Mouse (Mus musculus): ENCODE data around the gene Traf3ip3.

Traf3ip3 gene

DNA sequence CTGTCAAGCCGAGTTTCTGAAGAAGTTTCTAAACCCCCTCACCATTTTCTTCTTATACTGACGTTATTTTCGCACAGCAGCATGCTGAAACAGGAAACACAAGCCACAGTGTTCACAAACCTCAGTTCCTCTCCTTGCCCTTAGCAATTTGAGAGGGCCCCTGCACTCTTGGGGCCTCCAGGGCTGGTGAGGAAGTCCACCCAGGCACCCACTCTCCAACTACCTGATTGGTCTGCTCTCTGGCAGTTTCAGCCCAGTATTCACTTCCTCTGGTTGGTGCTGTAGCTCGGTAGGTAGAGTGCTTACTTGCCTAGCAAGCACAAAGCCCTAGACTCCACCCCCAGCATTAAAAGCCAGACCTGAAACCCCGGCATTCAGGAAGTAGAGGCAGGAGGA, at the start of gene Traf3ip3:
Traf3ip3 (minus strand) TSS at position 321 of the 396 bp plus-strand sequence.
- DNase-seq (ENCODE audit: extremely low spot score), result no peak

DNA sequence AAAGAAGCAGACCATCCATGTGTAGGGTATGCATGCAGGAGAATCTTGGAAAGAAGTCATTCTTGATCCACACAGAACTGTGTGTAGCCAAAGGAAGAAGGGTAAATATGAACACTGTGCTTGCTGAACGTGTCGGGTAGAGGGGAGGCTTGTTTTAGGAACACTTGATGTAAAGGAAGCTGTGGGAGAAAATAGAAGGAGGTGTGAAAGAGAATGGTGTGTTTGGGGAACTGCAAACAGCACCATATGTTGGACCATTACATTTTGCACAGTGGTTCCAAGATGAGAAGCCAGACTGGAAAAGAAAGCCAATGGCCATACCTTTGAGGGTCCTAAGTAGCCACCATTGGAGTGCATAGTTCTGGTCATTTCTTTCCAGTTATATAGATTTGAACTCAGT, 48.5 kb upstream of the Traf3ip3 start:
- DNase-seq (ENCODE audit: extremely low spot score), result no peak

DNA sequence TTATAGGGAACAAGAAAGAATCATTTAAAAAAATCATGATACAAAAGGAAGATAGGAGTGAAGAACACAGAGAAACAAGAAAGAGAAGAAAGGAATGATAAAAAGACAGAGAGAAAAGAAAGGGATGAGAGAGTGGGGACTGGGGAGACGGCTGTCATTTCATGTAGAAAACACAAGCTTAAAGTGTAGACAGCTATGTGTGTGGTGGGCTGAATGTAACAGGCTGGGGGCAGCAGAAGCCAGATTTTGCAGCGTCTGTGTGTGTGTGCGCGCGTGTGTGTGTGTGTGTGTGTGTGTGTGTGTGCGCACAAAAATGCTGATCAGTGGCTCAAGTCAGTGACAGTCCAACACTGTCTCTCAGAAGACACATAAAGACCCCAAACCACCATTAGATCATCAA, 42.7 kb upstream of the Traf3ip3 start:
- no peak for DNase-seq (ENCODE audit: extremely low spot score)

DNA sequence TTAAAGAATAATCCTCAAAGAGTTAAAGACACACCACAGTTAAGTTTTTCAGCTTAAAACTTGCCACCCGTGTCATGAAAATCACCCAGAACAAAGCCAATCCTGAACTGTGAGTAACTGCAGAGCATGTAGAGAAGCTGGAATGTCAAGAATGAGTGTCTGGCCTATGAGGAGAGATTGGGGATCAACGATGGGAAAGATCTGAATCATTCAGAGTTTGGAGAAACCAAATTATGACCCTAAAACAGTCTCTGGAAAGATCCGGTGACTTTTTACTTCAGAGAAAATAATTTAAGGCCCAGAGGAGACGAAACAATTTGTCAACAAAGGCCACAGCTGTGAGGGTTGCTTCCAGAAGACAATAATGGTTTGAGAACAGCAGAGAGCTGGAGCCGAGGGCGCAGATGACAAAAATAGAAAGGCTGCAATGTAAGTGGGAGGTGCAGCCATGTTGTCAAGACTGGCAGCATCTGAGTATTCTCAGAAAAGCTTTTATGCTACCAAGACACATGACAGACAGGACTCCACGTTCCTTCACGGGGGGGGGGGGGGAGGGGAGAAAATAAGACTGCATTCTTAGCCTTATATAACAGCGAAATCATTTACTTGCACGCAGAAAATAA, 42.2 kb upstream of the Traf3ip3 start:
- DNase-seq (ENCODE audit: extremely low spot score), result no peak

DNA sequence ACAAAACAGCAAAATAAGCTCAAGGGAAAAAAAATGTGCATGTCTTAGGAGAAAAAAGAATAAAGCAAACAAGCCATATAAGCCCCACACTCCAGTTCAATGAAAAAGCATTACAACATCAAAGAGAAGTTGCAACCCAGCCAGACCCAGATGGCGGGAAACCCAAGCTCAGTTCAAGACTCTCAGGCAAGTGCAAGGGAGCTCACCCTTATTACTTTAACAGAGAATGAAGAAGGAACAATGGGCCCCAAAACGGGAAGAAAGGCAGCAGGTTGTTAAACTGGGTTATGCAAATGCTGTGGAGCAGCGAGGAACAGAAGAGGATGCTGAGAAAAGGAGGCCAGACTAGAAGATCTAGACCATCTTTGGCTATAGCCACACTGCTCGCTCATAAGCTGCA, 41.4 kb upstream of the Traf3ip3 start:
- no peak for DNase-seq (ENCODE audit: extremely low spot score)

DNA sequence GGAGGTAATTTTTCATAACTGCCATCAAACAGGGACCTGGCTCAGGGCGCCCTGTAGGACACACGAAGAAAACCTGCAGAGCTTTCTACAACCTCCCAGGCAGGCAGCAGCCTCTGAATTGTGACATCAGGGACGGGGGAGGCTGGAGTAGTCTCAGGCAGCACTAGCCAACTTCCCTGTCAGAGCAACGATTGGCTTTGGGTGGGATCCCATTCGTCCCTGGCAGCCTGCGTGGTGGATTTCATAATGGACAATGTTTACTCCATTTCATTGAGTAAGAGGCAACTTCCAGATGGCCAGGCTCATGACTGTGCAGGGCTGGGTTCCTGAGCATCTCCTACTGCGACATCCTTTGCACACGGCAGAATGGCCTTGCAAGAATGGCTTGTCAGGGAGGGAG, 40.7 kb upstream of the Traf3ip3 start:
- DNase-seq (ENCODE audit: extremely low spot score), result no peak

DNA sequence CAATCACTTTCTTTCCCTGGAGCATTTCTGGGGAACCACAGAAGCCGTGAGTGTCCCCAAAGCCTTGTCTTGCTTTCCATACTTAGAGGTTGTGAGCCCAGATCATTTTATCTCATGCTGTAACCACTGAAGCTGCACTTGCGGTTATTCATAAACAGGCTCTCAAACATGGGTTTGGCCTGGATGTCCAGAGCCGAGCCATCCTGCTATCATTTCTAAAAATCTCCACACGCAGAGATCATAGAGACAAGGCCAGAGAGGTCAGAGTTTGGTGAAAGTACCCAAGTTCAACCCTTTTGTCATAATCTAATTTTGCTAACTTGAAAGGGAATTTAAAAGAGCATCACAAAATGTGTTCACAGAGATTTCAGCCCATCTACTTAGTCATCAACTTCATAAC, 39.9 kb upstream of the Traf3ip3 start:
- DNase-seq (ENCODE audit: extremely low spot score), result no peak

DNA sequence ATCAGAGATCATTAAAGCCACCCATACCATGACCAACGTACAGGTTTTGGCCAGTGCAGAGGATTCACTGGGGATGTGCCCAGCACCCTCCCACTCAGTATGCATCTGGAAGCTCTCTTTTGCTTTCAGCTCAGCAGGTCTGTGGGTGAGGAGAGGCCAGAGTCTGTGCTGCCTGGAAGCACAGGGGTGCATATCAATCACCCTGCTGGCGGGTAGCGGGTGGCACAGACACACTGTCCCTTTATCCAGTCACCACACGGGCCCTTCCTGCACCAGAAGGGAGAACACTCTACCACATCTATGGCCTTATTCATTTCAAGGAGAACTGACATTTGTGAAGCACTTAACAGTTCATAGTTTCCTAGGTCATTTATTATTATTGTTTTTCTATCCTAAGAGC, 36.9 kb upstream of the Traf3ip3 start:
- DNase-seq (ENCODE audit: extremely low spot score), result no peak

DNA sequence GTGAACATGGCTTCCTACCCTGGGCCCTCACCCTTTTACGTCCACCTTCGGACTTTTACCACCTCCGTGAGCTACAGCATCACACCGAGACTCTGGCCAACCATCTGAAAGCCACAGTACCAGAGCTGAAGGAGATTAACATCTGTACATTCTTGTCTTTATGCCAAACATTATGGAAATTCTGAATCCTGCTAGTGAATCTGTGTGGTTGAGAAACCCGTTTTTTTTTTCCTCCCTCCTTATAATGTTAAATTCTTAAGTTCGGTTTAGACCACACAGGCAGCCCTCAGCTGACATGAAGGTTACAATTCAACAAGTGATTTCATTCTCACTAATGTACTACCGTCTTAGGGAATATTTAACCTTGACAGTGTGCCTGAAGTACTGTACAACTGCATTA, 33.4 kb upstream of the Traf3ip3 start:
- no peak for DNase-seq (ENCODE audit: extremely low spot score)

DNA sequence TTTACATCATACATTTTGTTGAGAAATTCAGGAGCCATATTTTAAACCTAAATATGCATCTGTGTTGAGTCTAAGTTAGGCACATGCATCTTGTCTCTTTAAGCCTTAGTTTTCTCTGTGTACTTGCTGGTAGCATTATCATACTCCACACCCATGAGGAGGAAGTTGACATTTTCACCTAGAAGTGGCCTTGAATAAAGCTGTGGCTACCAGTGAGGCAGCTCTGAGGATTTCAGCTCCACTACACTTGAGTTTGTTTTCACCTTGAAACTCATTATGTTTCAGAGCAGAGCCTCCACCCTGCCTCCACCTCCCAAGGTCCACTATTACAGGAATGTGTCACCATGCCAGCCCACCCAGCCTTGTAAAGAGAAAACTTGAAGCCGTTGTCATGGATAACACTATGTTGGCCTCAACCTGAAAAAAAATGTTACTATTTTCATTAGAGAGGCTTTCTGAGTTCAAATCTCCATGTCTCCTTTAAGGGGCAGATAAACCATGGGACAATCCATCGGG, 32.7 kb upstream of the Traf3ip3 start:
- DNase-seq (ENCODE audit: extremely low spot score), result no peak

DNA sequence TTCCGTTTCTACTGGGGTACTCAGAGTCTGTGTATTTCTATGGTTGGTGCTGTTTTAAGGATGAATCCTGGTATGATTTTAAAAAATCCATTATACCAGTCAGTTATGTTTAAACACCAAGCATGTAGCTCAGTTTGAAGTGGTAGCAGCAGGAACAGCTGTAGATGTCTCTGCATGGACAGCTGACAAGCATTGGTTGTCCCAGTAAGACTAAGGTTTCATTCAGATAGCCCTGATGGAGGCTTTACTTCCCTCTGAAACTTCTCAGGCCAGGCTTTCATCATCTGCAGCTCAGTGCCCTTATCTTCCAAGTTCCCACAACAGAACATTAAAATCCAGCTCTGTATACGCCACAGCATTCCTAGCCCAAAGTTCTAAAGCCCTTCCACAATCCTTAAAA, 31.2 kb upstream of the Traf3ip3 start:
- no peak for DNase-seq (ENCODE audit: extremely low spot score)

DNA sequence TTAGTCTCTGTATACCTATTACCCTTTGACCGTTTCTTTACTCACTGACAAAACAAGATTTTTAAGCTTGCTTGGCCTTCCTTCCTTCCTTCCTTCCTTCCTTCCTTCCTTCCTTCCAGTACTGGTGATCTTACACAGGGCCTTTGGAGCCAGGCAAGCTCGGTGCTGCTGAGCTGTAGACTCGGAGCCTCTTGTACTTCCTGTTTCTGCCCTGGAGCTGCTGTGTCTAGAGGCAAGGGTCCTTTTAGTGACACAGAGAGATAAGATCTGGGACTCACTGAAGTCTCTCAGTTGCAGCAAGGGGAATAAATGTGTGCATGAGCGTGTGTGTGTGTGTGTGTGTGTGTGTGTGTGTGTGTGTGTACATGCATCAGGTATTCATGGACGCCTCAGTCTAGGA, 29.4 kb upstream of the Traf3ip3 start:
- DNase-seq (ENCODE audit: extremely low spot score), result no peak

DNA sequence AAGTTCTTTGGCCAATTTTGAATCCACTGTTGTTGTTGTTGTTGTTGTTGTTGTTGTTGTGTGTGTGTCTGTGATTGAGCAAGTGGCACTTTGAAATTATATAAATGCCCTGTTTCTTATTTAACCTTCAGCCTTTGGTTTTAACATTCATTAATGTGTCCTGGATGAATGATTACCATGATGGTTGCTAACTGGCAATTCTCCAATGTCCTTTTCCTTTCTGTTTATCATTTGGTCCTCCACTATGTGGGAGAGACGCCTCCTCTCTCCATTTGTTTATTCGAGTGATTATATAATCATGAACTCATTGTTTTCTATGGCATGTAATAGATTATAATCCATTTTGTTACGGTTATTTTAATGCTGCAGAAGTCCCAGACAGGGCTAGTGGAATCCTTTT, 29.0 kb upstream of the Traf3ip3 start:
- no peak for DNase-seq (ENCODE audit: extremely low spot score)

DNA sequence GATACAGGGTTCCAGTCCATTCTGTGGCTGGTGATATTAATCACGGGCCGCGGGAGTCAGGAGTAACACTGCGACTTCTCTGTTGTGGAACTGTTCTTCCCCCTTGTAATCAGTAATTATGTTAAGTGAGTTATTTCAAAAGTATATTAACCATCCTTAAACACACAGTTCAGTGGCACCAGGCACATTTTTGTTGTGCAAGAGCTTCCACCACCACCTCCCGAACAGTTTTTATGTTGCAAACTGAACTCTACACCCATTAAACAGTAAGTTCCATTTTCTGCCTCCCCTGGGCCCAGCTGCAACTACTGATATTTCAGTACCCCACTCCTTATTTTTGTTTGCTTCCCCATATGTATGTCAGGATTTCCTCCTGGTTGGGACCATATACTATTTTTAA, 28.1 kb upstream of the Traf3ip3 start:
- DNase-seq (ENCODE audit: extremely low spot score), result no peak

DNA sequence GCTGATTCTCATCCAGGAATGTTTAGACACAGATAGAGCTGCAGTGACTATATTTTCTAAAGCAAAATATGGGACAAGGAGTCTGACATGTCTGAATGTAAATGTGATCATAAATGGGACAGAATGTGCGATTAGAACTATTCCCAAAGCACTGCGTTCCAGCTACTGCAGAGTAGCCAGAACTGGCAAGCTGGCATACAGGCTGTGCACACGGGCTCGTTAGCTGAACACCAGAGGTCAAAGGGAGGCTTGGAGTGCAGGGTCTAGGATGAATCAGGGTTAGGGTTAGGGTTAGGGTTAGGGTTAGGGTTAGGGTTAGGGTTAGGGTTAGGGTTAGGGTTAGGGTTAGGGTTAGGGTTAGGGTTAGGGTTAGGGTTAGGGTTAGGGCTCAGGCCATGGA, 26.0 kb upstream of the Traf3ip3 start:
- no peak for DNase-seq (ENCODE audit: extremely low spot score)

DNA sequence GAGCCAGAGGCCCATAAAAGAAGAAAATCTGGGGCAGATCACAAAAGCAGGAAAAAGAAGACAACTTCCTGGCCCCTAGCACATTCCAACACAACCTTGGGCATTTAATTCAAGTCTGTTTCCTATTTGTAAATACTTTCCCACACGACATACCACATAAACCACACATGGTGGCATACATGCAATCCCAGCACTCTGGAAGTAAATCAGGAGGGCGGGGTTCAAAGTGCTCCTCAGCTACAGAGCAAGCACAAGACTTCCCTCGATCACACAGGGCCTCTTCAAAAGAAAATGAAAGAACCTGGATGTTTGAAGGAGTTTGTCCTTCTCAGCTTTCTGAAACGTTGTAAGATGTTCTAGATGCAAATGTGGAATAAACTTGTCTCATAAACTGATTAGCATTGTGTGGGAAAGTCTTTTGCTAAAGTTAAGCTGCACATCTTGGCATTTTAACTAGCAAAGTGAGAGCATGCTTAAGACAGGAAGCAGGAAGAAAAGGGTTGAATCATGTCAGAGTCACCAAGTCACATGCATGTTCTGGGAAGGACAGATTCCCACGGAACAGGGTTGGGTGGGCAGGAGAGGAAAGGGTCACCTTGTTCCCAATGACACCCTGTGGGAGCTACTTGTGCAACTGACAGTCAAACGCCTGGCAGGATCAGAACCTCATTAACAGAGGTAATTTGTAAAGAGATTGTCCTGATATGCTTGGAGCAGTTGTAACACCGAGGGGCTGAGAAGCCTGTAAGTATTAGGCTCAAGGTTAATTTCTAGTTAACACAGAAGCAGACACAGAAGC, 25.4 kb upstream of the Traf3ip3 start:
- no peak for DNase-seq (ENCODE audit: extremely low spot score)

DNA sequence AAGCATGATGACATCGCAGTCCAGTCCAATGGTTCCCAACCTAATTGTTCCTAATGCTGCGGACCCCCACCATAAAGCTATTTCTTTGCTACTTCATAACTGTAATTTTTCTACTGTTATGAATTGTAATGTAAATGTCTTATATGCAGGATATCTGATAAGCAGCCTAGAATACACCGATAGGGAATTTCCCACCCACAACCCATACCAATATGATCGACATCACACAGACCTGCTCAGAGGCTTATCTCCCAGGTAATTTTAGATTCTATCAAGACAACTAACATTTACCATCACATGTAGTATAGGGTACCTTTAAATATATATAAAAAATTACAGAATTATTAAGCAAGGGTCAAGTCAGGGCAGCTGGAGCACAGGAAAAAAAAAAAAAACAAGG, 24.6 kb upstream of the Traf3ip3 start:
- DNase-seq (ENCODE audit: extremely low spot score), result no peak

DNA sequence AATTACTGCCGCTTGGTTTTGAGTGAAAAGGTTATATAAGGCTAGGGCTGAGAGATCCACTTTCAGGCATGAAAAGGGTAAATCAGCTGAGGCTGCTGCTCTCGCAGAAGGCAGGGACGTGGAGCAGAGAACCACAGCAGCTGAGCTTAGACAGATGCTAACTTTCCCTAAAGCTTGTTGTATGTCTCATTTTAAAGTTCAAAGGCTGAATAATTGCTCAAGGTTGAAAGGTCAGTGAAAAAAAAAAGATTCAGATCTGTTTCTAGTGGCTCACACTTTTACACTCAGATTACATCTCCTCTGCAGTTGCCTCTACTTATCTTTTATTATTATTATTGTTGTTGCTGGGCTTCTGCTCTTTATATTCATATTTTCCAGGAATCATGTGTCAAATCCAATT, 24.0 kb upstream of the Traf3ip3 start:
- no peak for DNase-seq (ENCODE audit: extremely low spot score)

DNA sequence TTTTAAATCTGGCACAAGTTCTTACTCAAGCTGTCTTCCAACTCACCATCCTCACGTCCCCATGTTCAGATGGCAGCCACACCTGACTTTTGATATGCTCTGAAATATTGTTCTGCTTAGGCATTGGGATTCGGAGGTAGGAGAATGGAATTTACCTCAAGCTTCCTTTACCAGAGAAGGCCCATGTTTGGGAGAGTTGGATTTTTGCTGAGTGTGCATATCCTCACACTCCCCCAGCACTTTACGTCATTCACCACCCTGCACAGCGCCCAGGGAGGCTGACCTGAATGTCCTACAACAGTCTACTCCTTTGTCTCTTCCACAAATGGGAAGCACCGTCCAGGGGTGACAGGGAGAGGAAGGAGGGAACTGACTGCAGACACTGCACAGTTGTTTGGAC, 18.9 kb upstream of the Traf3ip3 start:
- no peak for DNase-seq (ENCODE audit: extremely low spot score)

DNA sequence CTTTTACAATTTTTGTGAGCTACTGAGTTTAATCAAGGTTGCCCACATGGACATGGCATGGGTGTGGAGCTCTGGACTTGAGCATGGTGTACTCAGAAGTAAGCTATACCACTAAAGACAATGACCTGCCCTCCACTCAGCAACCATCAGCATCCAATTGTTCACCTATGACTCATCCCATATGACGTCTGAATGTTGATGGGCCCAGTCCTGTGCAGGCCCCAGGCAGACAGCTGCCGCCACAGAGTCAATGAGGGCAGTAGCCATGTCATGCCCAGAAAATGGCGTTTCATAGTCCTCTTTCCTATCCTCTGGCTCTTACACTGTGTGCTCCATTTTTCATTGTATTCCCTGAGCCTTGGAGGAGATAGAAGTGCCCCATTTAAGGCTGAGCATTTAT, 14.5 kb upstream of the Traf3ip3 start:
- DNase-seq (ENCODE audit: extremely low spot score), result no peak

DNA sequence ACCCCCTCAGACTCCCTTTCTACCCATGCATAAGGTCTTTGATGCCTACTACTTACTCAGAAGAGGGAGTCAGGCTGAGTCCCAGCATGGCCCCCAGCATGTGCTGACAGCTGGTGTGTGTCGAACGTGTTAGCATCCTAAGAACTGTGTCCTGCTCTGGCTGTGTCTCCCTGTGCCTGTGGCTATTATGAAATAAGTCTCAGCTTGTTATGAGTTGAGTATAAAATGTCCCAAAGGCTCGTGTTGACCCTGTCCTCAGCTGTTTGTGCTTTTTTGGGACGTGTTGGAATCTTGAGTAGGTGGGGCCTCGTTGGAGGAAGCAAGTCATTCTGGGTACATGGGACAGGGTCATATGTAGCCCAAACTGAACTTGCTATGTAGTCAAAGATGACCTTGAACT, 12.6 kb upstream of the Traf3ip3 start:
- no peak for DNase-seq (ENCODE audit: extremely low spot score)

DNA sequence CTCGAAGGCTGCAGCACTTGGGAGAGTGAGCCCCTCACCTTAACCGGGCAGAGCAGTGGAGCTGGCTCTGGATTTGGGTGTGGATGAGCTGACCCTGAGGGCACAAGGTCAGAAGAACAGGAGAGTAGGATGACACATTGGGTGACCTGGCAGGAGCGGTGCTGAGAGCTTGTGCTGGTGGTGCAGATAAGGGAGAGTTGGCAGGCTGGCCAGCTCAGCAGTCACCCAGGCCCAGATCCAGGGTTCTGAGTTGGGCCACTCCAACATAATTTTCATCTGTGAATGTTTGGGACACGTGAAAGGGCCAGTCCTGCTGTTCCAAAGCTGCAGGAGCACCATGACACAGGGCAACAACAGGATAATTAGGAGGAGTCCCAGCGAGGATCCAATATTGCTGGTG, 9.9 kb upstream of the Traf3ip3 start:
- no peak for DNase-seq (ENCODE audit: extremely low spot score)

DNA sequence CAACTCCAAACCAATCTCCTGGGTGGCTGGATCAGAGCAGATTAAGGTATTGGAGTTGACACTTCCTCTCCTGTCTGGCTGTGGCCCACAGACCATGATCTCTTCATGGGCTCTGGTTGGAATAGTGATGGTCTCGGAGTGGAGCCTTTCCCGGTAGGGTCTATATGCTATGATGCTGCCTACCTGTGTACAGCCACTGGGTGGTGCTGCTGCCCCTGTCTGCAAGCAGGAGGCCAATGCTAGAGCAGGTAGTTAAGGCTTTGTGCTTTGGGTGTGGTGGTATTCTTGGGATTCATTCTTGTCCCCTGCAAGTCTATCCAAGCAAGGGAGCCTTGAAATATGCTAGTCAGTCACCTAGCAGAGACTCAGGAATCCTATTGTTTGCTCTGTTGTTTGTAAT, 6.7 kb upstream of the Traf3ip3 start:
- DNase-seq (ENCODE audit: extremely low spot score), result peak; percentile 30

DNA sequence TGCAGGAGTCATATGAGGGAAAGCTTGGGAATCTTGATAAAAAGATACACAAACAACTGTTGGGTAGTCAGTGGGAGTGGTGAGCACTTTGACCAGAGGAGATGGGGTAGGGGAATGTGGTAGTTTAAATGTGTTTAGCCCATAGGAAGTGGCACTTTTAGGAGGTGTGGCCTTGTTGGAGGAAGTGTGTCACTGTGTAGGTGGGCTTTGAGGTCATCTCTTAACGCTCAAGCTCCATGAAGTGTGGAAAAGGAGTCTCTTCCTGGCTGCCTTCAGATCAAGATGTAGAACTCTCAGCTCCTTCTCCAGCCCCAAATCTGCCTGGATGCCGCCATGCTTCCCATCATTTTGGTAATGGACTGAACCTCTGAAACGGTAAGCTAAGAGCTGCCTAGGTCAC, 6.0 kb upstream of the Traf3ip3 start, which contains the start of gene Lamb3:
Lamb3 (plus strand) TSS at position 197 of the 400 bp plus-strand sequence.
- DNase-seq (ENCODE audit: extremely low spot score), result no peak
